Mouse (Mus musculus): ENCODE results near the gene Focad. TPM values are rescaled to one million over a fixed set of nuclear protein-coding genes. Genes with fewer than 3 reads are reported as not detected.

The Focad gene
- total RNA-seq, 2 experiments from 2014 or later, result 56.9 to 59.4 TPM

DNA sequence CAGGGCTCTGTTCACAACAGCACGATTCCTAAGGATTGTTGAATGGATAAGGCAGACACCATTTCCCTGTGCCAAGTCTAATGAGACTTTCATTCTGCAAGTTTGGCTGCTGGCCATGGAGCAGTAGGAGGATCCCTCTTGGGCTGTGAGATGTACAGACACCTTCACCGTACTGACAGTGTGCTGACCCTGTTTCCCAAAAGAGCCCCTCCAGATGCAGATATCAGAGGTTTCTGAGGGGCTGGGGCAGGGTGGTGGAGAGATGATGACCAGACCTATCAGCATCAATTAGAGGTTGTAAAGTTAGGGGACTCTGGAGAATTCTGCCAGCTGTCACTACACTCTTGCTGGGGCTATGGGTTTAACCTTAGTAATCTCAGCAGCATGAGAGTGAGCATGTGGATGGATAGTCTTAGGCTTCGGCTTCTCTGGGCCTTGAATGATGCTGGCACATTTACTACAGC, 115.0 kb downstream of the Focad start:
- peak; percentile 35 to 62 for DNase-seq (ENCODE audit: low spot score in 2 of 2)

DNA sequence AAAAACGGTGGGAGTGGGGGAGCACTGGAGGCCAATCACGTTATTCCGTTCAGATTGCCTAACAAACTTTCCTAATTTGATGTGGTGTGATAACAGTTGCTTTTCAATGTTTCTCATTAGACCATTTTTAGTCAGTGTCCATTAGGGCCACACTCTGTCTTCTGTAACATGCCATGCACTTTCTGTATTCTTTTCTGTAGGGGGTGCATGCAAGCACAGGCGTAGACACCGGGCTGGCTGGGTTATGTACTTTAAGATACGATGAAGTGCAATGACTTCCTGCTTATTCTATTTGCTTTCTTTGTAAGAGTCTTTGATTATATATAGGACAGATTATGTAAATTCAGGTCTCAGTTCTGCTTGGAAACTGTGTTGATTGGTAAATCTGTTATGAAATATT, 116.2 kb downstream of the Focad start:
- no peak for DNase-seq (ENCODE audit: low spot score in 2 of 2)

DNA sequence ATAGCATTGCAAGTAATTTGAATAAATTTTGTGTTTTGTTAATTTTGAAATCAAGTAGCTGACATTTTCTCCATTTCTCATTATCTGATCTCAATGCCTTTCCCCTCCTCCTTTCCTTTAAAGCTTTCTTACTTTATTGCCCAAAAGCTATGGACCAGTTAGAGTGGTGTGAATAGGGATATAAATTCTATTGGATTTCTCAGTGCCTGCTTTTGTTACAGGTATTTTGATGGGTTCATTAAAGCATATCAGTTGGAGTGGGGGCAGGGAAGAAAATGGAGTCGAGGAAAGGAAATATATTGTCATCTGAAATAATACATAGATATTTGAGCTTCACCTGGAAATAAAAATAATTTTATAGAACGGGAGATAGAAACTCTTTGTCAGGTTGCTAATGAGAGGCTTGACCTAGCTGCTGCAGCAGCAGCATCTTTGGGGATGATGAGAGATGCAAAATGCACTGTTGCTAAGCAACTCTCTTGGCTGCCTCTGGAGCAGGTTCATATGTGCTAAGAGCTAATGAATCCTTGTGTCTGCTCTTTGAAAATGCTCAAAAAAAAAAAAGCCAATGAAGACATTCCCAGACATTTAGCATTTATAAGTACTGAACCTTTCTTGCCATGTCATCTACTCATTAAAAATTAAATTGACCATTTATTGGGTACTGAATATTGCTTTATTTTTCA, 116.9 kb downstream of the Focad start:
- peak in 1 of 2 experiments; percentile 57 for DNase-seq (ENCODE audit: low spot score in 2 of 2)

DNA sequence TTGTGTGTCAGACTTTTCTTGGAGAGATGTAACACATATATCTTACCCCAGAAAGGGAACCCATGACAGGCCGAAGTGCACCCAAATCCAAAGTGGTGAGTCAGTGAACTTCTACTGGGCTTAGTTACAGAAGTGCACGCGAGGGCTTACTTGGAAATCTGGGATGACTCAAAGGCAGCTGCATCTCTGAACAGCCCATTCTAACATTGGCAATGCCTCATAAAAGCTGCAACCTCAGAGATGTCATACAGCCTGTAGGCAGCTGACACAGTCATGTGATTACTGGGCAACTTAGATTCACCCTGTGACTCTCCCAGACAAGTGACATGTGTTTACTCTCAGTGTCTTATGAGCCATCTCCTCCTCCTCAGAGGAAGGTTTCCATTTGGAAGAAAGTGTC, 119.5 kb downstream of the Focad start:
- DNase-seq (ENCODE audit: low spot score in 2 of 2), result no peak

DNA sequence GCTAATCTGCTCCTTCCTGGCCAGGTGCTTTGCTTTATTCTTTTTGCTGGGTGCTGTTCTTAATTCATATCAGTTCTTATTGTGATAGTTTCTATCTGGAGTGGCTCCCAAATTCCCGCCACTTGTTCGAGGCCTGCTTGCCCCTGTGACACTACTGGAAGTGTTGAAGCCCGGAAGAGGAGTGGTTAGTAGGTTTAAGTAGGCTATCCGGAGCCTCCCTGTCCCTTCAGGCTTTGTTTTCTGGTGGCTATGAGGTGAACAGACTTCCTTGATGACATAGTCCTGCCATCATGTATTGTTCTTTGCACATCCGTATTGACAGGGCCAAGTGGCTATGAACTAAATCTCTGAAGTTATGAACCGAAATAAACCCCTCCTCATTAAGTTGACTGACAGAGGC, 123.9 kb downstream of the Focad start:
- DNase-seq (ENCODE audit: low spot score in 2 of 2), result no peak

DNA sequence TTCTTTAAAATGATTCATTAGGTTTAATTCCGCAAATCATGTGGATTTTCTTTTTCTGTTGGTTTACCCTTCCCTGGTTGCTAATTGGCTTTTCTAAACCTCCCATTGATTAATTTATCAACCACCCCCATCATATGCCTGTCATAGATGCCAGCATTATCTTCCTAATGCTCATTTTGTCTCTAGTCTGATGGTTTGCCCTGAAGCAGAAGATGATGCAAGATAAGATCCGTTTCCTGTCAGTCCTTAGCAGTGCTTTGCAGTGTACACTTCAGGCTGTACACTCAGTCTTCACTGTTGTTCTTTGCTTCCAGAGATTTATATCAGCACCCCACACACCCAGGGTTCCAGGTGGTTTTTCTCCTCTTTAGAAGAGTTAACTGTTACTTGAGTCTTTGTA, 124.4 kb downstream of the Focad start:
- DNase-seq (ENCODE audit: low spot score in 2 of 2), result no peak

DNA sequence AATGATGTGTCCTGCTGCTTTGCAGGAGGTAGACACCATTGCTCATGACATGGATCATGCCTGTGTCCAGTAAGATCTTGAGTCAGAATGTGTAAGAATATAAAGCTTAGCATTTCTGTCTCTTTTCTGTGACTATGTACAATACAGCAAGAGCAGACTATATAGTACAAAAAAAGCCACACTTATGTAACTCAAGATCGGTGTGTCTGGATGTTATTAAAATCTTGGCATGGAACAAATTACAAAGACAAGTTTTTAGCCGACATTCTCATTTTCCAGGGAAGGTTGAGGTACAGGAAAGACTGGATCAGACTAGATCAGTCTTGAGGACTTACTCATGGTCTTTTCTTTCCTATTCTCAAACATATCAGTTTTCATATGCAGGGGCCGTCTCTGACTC, 136.9 kb downstream of the Focad start:
- DNase-seq (ENCODE audit: low spot score in 2 of 2), result no peak

DNA sequence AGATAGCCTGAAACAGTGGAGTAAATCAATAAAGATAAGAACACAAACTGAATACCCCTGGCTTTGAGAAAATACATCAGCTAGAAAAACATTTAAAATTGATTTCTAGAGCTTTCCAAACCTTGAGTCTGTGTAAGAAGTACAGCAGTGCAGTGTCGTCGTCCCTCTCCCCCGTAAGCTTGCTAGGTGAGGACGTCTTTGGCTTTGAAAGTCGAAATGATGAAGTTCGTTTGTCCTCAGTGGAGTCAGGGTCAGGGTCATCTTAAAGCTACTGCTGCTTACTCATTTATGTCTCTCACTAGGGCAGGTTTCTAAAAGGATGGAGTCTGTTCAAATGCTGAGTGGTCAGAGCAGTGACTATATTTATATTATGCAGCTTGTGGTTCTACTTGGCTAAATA, 141.5 kb downstream of the Focad start:
- no peak for DNase-seq (ENCODE audit: low spot score in 2 of 2)

DNA sequence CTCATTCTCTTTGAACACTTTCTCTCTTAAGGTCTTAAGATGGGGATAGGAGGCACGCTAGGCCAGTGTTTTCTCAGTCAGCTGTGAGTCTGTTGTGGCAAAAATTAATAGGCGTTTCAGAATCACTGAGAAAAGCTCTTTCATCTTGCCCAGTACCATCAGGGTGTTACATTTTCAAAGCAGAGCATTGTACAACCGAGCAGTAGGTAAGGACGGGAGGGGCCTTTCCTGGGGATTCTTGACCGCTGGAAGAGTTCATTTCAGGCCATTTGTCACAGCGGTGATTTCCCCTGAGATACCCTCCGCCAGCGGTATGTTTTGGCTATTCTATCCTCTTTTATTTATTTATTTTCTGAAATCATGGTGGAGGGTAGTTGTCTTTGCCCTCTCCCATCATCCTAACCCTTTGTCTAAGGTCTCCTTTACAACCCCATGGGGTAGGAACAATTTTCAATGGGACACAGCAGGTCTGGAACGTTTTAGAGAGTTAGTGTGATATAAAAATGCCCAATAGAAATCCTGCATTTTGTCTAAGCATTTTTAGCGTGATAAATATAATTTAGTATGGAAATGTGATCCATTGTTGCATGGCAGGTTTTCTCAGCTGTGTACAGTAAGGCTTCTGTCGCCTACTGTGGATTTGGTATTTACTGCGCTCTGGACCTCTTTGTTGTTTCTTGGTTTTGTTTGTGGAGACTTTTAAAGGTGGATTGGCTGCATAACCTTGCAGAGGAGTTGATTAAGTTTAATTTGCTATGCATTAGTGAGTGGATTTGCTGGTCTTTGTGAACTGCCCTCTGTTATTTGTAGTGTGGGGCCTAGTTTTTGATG, 142.7 kb downstream of the Focad start:
- no peak for DNase-seq (ENCODE audit: low spot score in 2 of 2)

DNA sequence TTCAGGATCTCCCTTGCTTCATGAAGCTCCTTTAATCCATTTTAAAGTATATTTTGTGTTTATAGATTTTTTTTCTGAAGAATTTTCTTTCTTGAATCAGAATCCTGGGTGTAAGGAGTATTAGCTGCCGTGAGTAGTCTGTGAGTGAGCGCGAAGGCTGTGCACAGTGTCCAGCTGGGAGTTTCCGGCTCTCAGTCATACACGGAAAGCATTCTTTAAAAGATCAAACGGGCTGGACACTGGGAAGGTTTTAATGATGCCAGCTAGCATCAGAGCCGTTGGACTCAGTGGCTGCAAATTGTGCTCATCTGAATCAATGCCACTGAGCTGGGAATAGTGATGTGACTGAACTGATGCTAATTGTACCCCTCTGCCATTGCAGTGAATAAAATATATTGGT, 143.9 kb downstream of the Focad start:
- DNase-seq (ENCODE audit: low spot score in 2 of 2), result no peak

DNA sequence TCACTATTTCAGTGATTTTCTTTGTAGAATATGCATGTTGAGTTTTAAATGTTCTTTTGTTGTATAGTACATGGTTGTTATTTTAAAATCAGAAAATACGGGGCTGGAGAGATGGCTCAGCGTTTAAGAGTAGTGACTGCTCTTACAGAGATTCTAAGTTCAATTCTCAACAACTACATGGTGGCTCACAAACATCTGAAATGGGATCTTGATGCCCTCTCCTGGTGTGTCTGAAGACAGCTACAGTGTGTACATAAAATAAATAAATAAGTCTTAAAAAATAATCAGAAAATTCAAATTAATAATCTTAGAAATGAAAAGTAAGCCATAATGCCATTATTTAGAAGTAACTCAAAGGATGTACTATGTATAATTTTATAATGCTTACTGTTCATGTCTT, 149.4 kb downstream of the Focad start:
- no peak for DNase-seq (ENCODE audit: low spot score in 2 of 2)

DNA sequence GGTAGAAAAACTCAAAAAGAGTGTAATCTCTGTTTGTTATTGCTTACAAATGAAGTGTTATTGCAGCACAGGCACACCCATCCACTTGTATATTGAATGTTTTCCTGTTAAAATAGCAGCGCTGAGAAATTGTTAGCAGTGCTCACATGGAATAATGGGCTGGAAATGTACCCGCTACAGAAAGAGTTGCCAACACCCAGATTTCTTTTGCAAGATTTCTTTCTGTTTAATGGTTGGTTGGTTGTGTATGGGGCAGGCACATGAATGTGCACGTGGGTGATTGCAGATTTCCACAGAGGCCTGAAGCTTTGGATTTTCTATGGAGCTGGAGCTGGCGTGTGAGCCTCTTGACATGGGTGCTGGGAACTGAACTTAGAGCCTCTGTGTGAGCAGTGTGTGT, 151.1 kb downstream of the Focad start:
- DNase-seq (ENCODE audit: low spot score in 2 of 2), result no peak

DNA sequence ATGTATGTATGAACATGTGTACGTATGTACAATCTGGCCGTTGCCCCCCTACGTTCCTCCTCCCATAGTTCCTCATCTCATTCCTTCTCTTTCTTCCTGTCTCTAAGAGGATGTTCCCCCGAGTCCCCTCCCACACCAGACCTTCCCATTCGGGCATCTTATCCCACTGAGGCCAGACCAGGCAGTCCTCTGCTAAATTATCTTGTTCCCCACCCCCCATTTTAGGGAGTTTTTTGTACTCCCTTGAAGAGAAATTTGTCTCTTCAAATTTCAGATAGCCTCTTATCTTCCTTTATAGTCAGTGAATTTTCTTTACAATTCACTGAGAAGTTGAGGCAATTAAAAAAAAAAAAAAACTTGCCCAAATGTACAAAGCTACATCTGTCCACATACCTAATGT, 166.9 kb downstream of the Focad start:
- DNase-seq (ENCODE audit: low spot score in 2 of 2), result no peak

DNA sequence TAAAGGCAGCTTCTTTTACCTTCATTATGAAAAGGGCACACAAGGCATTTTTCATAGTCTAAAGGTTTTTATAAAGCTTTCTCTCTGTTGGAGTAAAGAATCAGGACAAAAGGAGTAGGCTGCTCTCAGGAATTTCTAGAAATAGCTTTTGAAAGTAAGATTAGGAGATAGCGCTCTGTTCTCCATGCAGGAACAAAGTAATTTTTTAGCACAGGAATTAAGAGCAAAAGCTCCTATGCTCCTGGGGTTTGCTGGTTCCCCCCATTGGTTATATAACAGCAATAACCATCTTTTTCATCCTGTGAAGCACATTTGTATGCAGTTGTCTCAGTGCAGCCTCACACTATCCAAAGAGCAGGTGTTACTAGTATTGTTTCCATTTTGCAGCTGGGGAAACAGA, 170.1 kb downstream of the Focad start:
- DNase-seq (ENCODE audit: low spot score in 2 of 2), result no peak

DNA sequence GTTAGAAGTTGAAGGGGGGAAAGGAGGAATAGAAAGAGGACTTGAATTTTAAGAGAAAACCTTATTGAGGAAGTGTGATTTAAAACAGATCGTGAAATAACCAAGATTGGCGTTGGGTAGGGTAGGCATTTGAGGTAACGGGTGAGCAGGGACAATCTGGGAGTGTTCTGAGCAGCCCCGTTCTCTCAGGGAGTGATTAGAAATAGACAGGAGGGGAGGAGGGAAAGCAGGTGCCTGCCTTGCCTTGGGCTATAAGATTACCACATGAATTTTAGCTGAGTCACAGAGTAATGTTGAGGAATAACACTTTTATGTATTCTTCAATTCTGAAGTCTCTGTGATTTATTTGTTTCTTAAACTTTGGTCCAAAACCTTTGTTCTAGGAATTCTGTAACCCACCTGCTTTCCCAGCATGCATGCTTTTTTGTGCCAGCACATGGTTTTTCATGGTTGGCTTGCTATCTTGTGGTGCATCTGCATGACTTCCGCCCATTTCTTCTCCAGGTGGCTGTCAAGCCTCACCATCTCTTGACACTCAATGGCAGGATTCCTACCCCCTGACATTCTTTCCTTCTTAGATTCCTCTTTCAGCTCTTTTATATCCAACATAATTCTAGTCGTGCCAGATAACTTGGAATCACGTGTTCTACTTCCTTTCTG, 176.1 kb downstream of the Focad start:
- DNase-seq (ENCODE audit: low spot score in 2 of 2), result no peak

DNA sequence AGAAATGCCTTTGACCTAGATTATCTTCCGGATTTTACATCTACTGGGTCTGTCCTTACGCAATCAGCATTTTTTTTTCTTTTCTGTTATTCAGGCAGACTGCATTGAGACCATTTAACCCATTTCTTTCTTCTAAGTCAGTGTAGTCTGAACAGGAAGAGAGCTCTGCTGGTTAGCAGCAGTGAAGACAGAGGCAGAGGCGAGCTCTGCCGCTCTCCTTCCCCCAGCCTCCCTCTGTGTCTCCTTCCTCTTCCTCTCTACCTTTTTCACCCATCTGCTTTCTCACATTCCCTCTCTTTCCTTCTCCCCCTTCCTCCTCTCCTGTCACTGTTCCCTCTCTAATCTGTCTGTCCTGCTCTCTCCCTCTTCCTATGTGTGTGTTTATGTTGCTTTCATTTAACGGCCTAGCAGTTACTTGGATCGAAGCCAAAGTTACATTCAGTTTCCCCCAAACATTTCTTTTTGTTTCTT, 181.2 kb downstream of the Focad start:
- DNase-seq (ENCODE audit: low spot score in 2 of 2), result no peak

DNA sequence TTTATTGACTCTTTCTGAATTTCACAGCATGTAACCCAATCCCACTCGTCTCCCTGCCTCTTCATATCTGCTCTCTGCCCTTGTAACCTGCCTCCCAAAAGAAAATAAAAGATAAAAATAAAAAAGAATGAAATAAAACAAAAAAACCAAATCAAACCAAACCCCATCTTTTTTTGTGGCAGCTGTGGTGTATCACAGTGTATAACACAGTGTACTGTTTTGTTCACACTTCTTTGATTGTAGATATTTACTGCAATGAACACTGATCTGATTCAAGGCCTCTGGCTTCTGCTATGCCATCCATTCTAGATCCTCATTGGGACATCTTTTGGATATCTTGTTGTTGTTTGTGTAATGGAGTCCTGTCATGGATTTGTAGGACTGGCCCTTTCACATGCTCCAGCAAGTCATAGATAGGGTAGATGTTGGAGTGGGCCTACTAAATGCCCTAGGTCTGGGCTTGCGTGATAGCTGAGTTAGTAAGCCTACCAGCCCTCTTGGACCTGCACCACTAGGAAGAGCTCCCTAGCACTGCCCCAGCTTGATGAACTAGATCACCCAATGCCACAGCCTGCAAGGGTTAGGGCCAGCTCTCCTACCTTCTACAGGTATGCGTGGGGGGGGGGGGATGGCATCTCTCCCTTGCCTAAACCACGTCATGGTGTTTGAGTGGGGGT, 181.8 kb downstream of the Focad start:
- DNase-seq (ENCODE audit: low spot score in 2 of 2), result no peak

DNA sequence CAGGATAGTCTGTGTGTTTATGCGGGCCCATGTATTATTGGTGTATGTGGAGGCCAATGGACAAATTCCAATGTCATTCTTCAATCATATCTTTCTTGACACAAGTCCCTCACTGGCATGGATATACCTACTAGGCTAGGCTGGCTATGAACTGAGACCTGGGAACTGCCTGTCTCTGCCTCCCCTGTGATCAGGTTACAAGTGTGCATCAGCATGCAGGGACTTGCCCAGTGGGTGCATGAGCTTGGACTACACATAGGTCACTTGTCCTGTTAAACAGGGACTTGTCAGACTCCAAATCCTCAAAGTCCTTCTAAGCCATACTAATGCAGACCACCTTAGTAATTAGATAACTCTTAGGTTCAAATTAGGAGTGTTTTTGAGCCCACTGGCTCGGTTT, 184.1 kb downstream of the Focad start:
- DNase-seq (ENCODE audit: low spot score in 2 of 2), result no peak

DNA sequence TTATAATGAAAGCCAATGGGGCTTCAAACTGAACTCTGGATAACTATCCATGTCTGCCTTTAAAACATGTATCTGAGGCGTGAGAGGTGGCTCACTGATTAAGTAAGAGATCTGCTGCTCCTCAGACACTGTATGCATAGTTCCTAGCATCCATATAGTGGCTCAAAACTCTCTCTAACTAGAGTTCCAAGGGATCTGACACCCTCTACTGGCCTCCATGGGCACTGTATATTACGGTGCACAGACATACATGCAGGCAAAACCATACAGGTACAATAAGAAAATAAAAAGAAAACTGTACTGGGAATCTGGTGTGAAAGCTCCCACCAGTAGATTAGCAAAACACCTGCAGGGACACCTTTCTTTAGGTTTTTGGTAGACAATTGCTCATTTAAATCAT, 186.1 kb downstream of the Focad start:
- DNase-seq (ENCODE audit: low spot score in 2 of 2), result no peak

DNA sequence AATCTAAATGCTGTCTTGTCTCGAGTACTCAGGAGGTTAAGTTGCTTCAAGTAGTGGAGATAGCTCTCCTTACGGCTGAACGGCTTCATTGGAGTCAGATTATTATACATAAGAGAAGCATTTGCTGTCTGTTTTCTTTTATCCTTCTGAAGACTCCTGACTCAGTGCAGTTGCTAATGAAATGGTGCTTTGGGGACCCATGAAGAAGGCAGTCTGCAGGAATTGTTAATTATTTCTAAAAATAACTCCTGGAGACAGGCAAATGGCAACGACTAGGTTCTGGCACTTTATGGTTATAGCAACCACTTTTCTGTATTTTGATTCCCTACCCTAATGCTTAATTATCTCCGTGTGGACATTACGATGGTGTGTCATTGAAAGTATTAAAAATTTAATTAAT, 201.1 kb downstream of the Focad start:
- no peak for DNase-seq (ENCODE audit: low spot score in 2 of 2)

DNA sequence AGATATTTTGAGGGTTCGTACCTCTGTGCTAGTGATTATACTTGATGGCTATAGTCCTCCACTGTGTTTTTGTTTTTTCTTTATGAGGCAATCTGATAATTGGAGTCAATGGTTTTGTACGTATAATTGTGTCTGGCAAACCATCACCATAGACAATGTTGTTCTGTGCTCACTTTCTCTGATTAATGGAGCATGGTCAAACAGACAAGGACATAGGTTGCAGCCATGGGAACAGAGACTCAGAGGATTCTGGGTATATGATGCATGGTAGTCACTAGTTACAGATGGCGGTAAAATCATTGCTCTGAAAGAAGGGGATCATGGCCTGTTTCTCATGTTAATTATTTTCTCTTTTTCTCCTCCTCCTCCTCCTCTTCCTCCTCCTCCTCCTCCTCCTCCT, 205.1 kb downstream of the Focad start:
- no peak for DNase-seq (ENCODE audit: low spot score in 2 of 2)
